Mouse (Mus musculus): Measurements from ENCODE around the gene Srbd1. TPM values are rescaled to one million over a fixed set of nuclear protein-coding genes. Genes with fewer than 3 reads are reported as not detected.

The Srbd1 gene
- polyA plus RNA-seq, 1 experiment: 5.9 TPM

- no peak for DNase-seq (ENCODE audit: low spot score)
These were observed 162.7 kb downstream of the Srbd1 start for GRCm38 (mm10) chr17:85982271-85982670.

- no peak for DNase-seq (ENCODE audit: low spot score)
These were observed 163.1 kb downstream of the Srbd1 start for GRCm38 (mm10) chr17:85981869-85982268.

GRCm38 (mm10) chr17:85978876-85979275 lies 166.1 kb downstream of the Srbd1 start:
- no peak for DNase-seq (ENCODE audit: low spot score)

- no peak for DNase-seq (ENCODE audit: low spot score)
These were observed 169.9 kb downstream of the Srbd1 start for GRCm38 (mm10) chr17:85975077-85975476.

GRCm38 (mm10) chr17:85974591-85974990 lies 170.4 kb downstream of the Srbd1 start:
- no peak for DNase-seq (ENCODE audit: low spot score)

GRCm38 (mm10) chr17:85971120-85971519 lies 173.9 kb downstream of the Srbd1 start:
- no peak for DNase-seq (ENCODE audit: low spot score)

- DNase-seq (ENCODE audit: low spot score): no peak
These were observed 183.3 kb downstream of the Srbd1 start for GRCm38 (mm10) chr17:85961653-85962052.

GRCm38 (mm10) chr17:85951771-85952170 lies 193.2 kb downstream of the Srbd1 start:
- DNase-seq (ENCODE audit: low spot score): no peak

- no peak for DNase-seq (ENCODE audit: low spot score)
These were observed 195.0 kb downstream of the Srbd1 start for GRCm38 (mm10) chr17:85949919-85950505.

GRCm38 (mm10) chr17:85948911-85949909 lies 195.8 kb downstream of the Srbd1 start:
- no peak for DNase-seq (ENCODE audit: low spot score)

GRCm38 (mm10) chr17:85944726-85945125 lies 200.2 kb downstream of the Srbd1 start:
- DNase-seq (ENCODE audit: low spot score): no peak

- no peak for DNase-seq (ENCODE audit: low spot score)
These were observed 200.9 kb downstream of the Srbd1 start for GRCm38 (mm10) chr17:85943994-85944640.

- DNase-seq (ENCODE audit: low spot score): no peak
These were observed 201.4 kb downstream of the Srbd1 start for GRCm38 (mm10) chr17:85943551-85943981.

- no peak for DNase-seq (ENCODE audit: low spot score)
These were observed 201.9 kb downstream of the Srbd1 start for GRCm38 (mm10) chr17:85943071-85943470.

GRCm38 (mm10) chr17:85942123-85942522 lies 202.9 kb downstream of the Srbd1 start:
- no peak for DNase-seq (ENCODE audit: low spot score)

GRCm38 (mm10) chr17:85941141-85941738 lies 203.7 kb downstream of the Srbd1 start:
- DNase-seq (ENCODE audit: low spot score): no peak

- DNase-seq (ENCODE audit: low spot score): no peak
These were observed 207.8 kb downstream of the Srbd1 start for GRCm38 (mm10) chr17:85937131-85937530.

- no peak for DNase-seq (ENCODE audit: low spot score)
These were observed 209.7 kb downstream of the Srbd1 start for GRCm38 (mm10) chr17:85935268-85935667.

All from urinary bladder, adult 2 months (tissue).